Mouse (Mus musculus) lung, postnatal 0 days (tissue): ENCODE results near the gene Leprot.

Experiments
- CTCF ChIP-seq: IDR thresholded peaks from 2 replicates; pipeline ENCODE4 v1.5.1; 2016; ENCODE audit warnings: antibody characterized with exemption, mild to moderate bottlenecking
- EP300 ChIP-seq: IDR thresholded peaks from 2 replicates; pipeline ENCODE4 v1.6.1; 2016; ENCODE audit warnings: antibody characterized with exemption, mild to moderate bottlenecking, control low read depth

GRCm38 (mm10) chr4:101625278-101625677 lies 22.2 kb upstream of the Leprot start:
- no peak for TF ChIP-seq CTCF
- no peak for TF ChIP-seq EP300
